Comparison of ENCODE assay signal across 8 mouse cellular contexts in genomic region chr11:51635127-51635524, GRCm38 (mm10). TPM values are rescaled to one million over a fixed set of nuclear protein-coding genes. Genes with fewer than 3 reads are reported as not detected.
DNase-seq lines count a peak whose midpoint lies in the region; ATAC-seq lines count a peak whose summit lies in the region.

No protein-coding gene starts in this region.

- peak overlapping the region; percentile 89 for H3K4me2 ChIP-seq in lung, embryonic 15.5 days
- peak overlapping the region; percentile 79 for H3K4me2 ChIP-seq in embryonic facial prominence, embryonic 15.5 days (replicated peaks)
- H3K4me2 ChIP-seq in neural tube, embryonic 14.5 days (ENCODE audit: low read depth, low read length), result peak overlapping the region; percentile 75

- H3K36me3 ChIP-seq in lung, embryonic 15.5 days, result no peaks in the 10 kb centered on the region
- peaks cover 2% of the 10 kb centered on the region; the same call in 1 of the 2 replicates for H3K36me3 ChIP-seq in embryonic facial prominence, embryonic 15.5 days
- H3K36me3 ChIP-seq in limb, embryonic 10.5 days, result 0 out of 2 replicates have a peak, but pooled peaks cover 2% of the 10 kb centered on the region
- no peaks in the 10 kb centered on the region for H3K36me3 ChIP-seq in neural tube, embryonic 14.5 days (ENCODE audit: control insufficient read depth, insufficient read depth, low read length)

- H3K9ac ChIP-seq in lung, embryonic 15.5 days, result peak overlapping the region; percentile 73
- H3K9ac ChIP-seq in embryonic facial prominence, embryonic 15.5 days, result peak overlapping the region; percentile 64
- peak overlapping the region; percentile 72 for H3K9ac ChIP-seq in neural tube, embryonic 14.5 days (replicated peaks; ENCODE audit: low read depth, low read length)

- DNase-seq in lung, postnatal 25 days (ENCODE audit: low spot score), result no peak
- DNase-seq in limb, embryonic 10.5 days (ENCODE audit: low spot score), result no peak
- no peak for DNase-seq in cerebellum, postnatal 14 days
- no peak for DNase-seq in gastrocnemius, adult 8-10 months (ENCODE audit: low spot score in 2 of 2)
- no peak for DNase-seq in adrenal gland, postnatal 10 days

- H3K27ac ChIP-seq in lung, embryonic 15.5 days, result peak overlapping the region; percentile 88
- H3K27ac ChIP-seq in embryonic facial prominence, embryonic 15.5 days (replicated peaks), result peak overlapping the region; percentile 87
- H3K27ac ChIP-seq in limb, embryonic 10.5 days, result peak overlapping the region; percentile 88
- H3K27ac ChIP-seq in neural tube, embryonic 14.5 days (ENCODE audit: low read depth, low read length), result peak overlapping the region; percentile 81

- H3K4me3 ChIP-seq in lung, embryonic 15.5 days, result peak overlapping the region; percentile 73
- peak overlapping the region; percentile 82 for H3K4me3 ChIP-seq in embryonic facial prominence, embryonic 15.5 days (replicated peaks)
- peak overlapping the region; percentile 79 for H3K4me3 ChIP-seq in limb, embryonic 10.5 days
- H3K4me3 ChIP-seq in neural tube, embryonic 14.5 days (ENCODE audit: low read depth, low read length), result peak overlapping the region; percentile 76

- WGBS in lung, embryonic 15.5 days, result 10% methylated on average over 6 of the region's 6 CpGs
- 10% methylated on average over 6 of the region's 6 CpGs for WGBS in embryonic facial prominence, embryonic 15.5 days
- 24% methylated on average over 6 of the region's 6 CpGs for whole genome bisulfite sequencing in limb, embryonic 10.5 days
- WGBS in neural tube, embryonic 14.5 days, result 19% methylated on average over 6 of the region's 6 CpGs

- ATAC-seq in lung, embryonic 15.5 days (ENCODE audit: borderline replicate concordance, extremely low read depth, low FRiP score, low TSS enrichment), result no peak
- ATAC-seq in embryonic facial prominence, embryonic 15.5 days (ENCODE audit: insufficient number of reproducible peaks, low FRiP score, low TSS enrichment, low read depth), result no peak
- 0 out of 2 replicates have a peak, but pooled peaks have one; percentile 2 for ATAC-seq in neural tube, embryonic 14.5 days (ENCODE audit: low read depth)

- H3K27me3 ChIP-seq in lung, embryonic 15.5 days, result no peaks in the 10 kb centered on the region
- no peaks in the 10 kb centered on the region for H3K27me3 ChIP-seq in embryonic facial prominence, embryonic 15.5 days
- no peaks in the 10 kb centered on the region for H3K27me3 ChIP-seq in limb, embryonic 10.5 days (ENCODE audit: low read depth, poor library complexity, severe bottlenecking)
- H3K27me3 ChIP-seq in neural tube, embryonic 14.5 days (ENCODE audit: control insufficient read depth, insufficient read depth, low read length), result no peaks in the 10 kb centered on the region

- H3K9me3 ChIP-seq in lung, embryonic 15.5 days, result no peaks in the 10 kb centered on the region
- H3K9me3 ChIP-seq in embryonic facial prominence, embryonic 15.5 days (replicated peaks), result no peaks in the 10 kb centered on the region
- H3K9me3 ChIP-seq in limb, embryonic 10.5 days (replicated peaks), result no peaks in the 10 kb centered on the region
- H3K9me3 ChIP-seq in neural tube, embryonic 14.5 days (ENCODE audit: control insufficient read depth, low read length), result no peaks in the 10 kb centered on the region

- peaks cover 28% of the 10 kb centered on the region for H3K4me1 ChIP-seq in lung, embryonic 15.5 days
- peaks cover 20% of the 10 kb centered on the region for H3K4me1 ChIP-seq in embryonic facial prominence, embryonic 15.5 days
- H3K4me1 ChIP-seq in limb, embryonic 10.5 days, result peaks cover 44% of the 10 kb centered on the region
- H3K4me1 ChIP-seq in neural tube, embryonic 14.5 days (ENCODE audit: control insufficient read depth, insufficient read depth, low read length), result peaks cover 16% of the 10 kb centered on the region

RNA-seq across cellular contexts. Expression of gene Rmnd5b, which starts 0.6 kb away (rescaled TPM):
- 43.7 and 43.8 TPM in 2 replicates for polyA plus RNA-seq in lung, embryonic 15.5 days (2015; fragmentation: Nextera tagmentation; extraction: Ambion mirVana)
- polyA plus RNA-seq in embryonic facial prominence, embryonic 15.5 days (2015; fragmentation: Nextera tagmentation; extraction: Ambion mirVana), result 53.1 and 55.1 TPM in 2 replicates
- 37.1 and 42.1 TPM in 2 replicates for polyA plus RNA-seq in limb, embryonic 10.5 days (2016; fragmentation: Nextera tagmentation; extraction: Ambion mirVana)
- 81.8 and 93.5 TPM in 2 replicates for polyA plus RNA-seq in neural tube, embryonic 14.5 days (2014; fragmentation: Nextera tagmentation; extraction: Ambion mirVana)
- 10 to 100 TPM; 10.5 to 13.0 (median 12.3) TPM for total RNA-seq in gastrocnemius, adult 8-10 months (2022)
- 10 to 100 TPM; 33.2 to 34.6 TPM for total RNA-seq in adrenal gland, postnatal 10 days (2021)

RNA-seq across cellular contexts. Expression of gene N4bp3, which starts 15.5 kb away (rescaled TPM):
- 46.2 and 46.6 TPM in 2 replicates for polyA plus RNA-seq in lung, embryonic 15.5 days (2015; fragmentation: Nextera tagmentation; extraction: Ambion mirVana)
- 41.0 and 45.4 TPM in 2 replicates for polyA plus RNA-seq in embryonic facial prominence, embryonic 15.5 days (2015; fragmentation: Nextera tagmentation; extraction: Ambion mirVana)
- polyA plus RNA-seq in limb, embryonic 10.5 days (2016; fragmentation: Nextera tagmentation; extraction: Ambion mirVana), result 27.9 and 34.3 TPM in 2 replicates
- polyA plus RNA-seq in neural tube, embryonic 14.5 days (2014; fragmentation: Nextera tagmentation; extraction: Ambion mirVana), result 16.2 and 17.7 TPM in 2 replicates
- 1 to 10 TPM; 2.0 to 3.1 (median 2.5) TPM for total RNA-seq in gastrocnemius, adult 8-10 months (2022)
- total RNA-seq in adrenal gland, postnatal 10 days (2021), result 10 to 100 TPM; 16.2 to 26.3 TPM

RNA-seq across cellular contexts. Expression of gene Nhp2, which starts 15.6 kb away (rescaled TPM):
- 126 and 144 TPM in 2 replicates for polyA plus RNA-seq in lung, embryonic 15.5 days (2015; fragmentation: Nextera tagmentation; extraction: Ambion mirVana)
- 138 and 147 TPM in 2 replicates for polyA plus RNA-seq in embryonic facial prominence, embryonic 15.5 days (2015; fragmentation: Nextera tagmentation; extraction: Ambion mirVana)
- 230 and 312 TPM in 2 replicates for polyA plus RNA-seq in limb, embryonic 10.5 days (2016; fragmentation: Nextera tagmentation; extraction: Ambion mirVana)
- polyA plus RNA-seq in neural tube, embryonic 14.5 days (2014; fragmentation: Nextera tagmentation; extraction: Ambion mirVana), result 104 and 112 TPM in 2 replicates
- 10 to 100 TPM; 23.0 to 28.1 (median 25.8) TPM for total RNA-seq in gastrocnemius, adult 8-10 months (2022)
- 10 to 100 TPM; 64.2 to 67.9 TPM for total RNA-seq in adrenal gland, postnatal 10 days (2021)

RNA-seq across cellular contexts. Expression of gene D930048N14Rik, which starts 15.6 kb away (rescaled TPM):
- polyA plus RNA-seq in lung, embryonic 15.5 days (2015; fragmentation: Nextera tagmentation; extraction: Ambion mirVana), result 2.7 and 3.9 TPM in 2 replicates
- polyA plus RNA-seq in embryonic facial prominence, embryonic 15.5 days (2015; fragmentation: Nextera tagmentation; extraction: Ambion mirVana), result 4.5 and 5.2 TPM in 2 replicates
- 3.2 and 4.1 TPM in 2 replicates for polyA plus RNA-seq in limb, embryonic 10.5 days (2016; fragmentation: Nextera tagmentation; extraction: Ambion mirVana)
- 1.7 and 1.8 TPM in 2 replicates for polyA plus RNA-seq in neural tube, embryonic 14.5 days (2014; fragmentation: Nextera tagmentation; extraction: Ambion mirVana)
- total RNA-seq in gastrocnemius, adult 8-10 months (2022), result under 1 TPM in 3 of 4 experiments, not detected in 1; 0.15 to 0.19 (median 0.19) TPM
- total RNA-seq in adrenal gland, postnatal 10 days (2021), result 1 to 10 TPM; 1.1 to 3.5 TPM

RNA-seq across cellular contexts. Expression of gene Hnrnpab, which starts 28.5 kb away (rescaled TPM):
- polyA plus RNA-seq in lung, embryonic 15.5 days (2015; fragmentation: Nextera tagmentation; extraction: Ambion mirVana), result 465 and 488 TPM in 2 replicates
- polyA plus RNA-seq in embryonic facial prominence, embryonic 15.5 days (2015; fragmentation: Nextera tagmentation; extraction: Ambion mirVana), result 380 and 381 TPM in 2 replicates
- polyA plus RNA-seq in limb, embryonic 10.5 days (2016; fragmentation: Nextera tagmentation; extraction: Ambion mirVana), result 723 and 764 TPM in 2 replicates
- 329 and 397 TPM in 2 replicates for polyA plus RNA-seq in neural tube, embryonic 14.5 days (2014; fragmentation: Nextera tagmentation; extraction: Ambion mirVana)
- 100 to 1,000 TPM in 2 of 4 experiments, 10 to 100 TPM in 2; 91.0 to 116 (median 101) TPM for total RNA-seq in gastrocnemius, adult 8-10 months (2022)
- total RNA-seq in adrenal gland, postnatal 10 days (2021), result 100 to 1,000 TPM; 278 to 298 TPM
